Mouse (Mus musculus) granulocyte monocyte progenitor cell, adult 5-6 weeks (primary cell): ENCODE data around the gene Cacna1s. TPM values are rescaled to one million over a fixed set of nuclear protein-coding genes. Genes with fewer than 3 reads are reported as not detected.
A peak's percentile ranks its signal among the peaks of the same experiment; 100 is the strongest.

Experiments
- ATAC-seq: replicated peaks from 2 replicates; pipeline ENCODE4 v1.8.0; 2016; ENCODE audit warnings: mild to moderate bottlenecking, moderate TSS enrichment, inconsistent platforms; ENCODE audit not compliant: poor library complexity, severe bottlenecking
- total RNA-seq, 2 experiments: library from RNA; stranded (forward) in 1 of 2; stranded (reverse) in 1 of 2; fragments of 200-712, 200-1000 nt in 1 of 2; fragments of >200 nt in 1 of 2; fragmentation: Nextera tagmentation in 1 of 2; gene quantifications; 2 replicates each; pipeline ENCODE4 v1.2.3; 2014 to 2017

The Cacna1s gene
- total RNA-seq, 2 experiments from 2014 or later: not detected

- ATAC-seq: peak; percentile 33; the same call in 1 of the 2 replicates
These were observed 2.1 kb upstream of the Cacna1s start, which contains the start of gene Ascl5 for GRCm38 (mm10) chr1:136050312-136051012. TSS of gene Ascl5 (plus strand) at chr1:136050804.

GRCm38 (mm10) chr1:136051013-136051315 is 1.6 kb upstream of the Cacna1s start:
- ATAC-seq: peak; percentile 10; the same call in 1 of the 2 replicates

GRCm38 (mm10) chr1:136051465-136051864 is 1.1 kb upstream of the Cacna1s start:
- peak; percentile 67 for ATAC-seq

GRCm38 (mm10) chr1:136055771-136056170 is 3.2 kb downstream of the Cacna1s start:
- ATAC-seq: no peak

- no peak for ATAC-seq
These were observed 6.0 kb downstream of the Cacna1s start for GRCm38 (mm10) chr1:136058594-136058993.

- ATAC-seq: no peak
These were observed 8.7 kb downstream of the Cacna1s start for GRCm38 (mm10) chr1:136061041-136061789.

GRCm38 (mm10) chr1:136061790-136062141 is 9.2 kb downstream of the Cacna1s start:
- no peak for ATAC-seq

GRCm38 (mm10) chr1:136063991-136064390 is 11.4 kb downstream of the Cacna1s start:
- ATAC-seq: no peak

- no peak for ATAC-seq
These were observed 14.1 kb downstream of the Cacna1s start for GRCm38 (mm10) chr1:136066621-136067020.

- ATAC-seq: no peak
These were observed 15.0 kb downstream of the Cacna1s start for GRCm38 (mm10) chr1:136067579-136067978.

GRCm38 (mm10) chr1:136076086-136076485 is 23.5 kb downstream of the Cacna1s start:
- peak; percentile 66 for ATAC-seq

GRCm38 (mm10) chr1:136077656-136078055 is 25.1 kb downstream of the Cacna1s start:
- no peak for ATAC-seq

GRCm38 (mm10) chr1:136081161-136081560 is 28.6 kb downstream of the Cacna1s start:
- no peak for ATAC-seq

GRCm38 (mm10) chr1:136085988-136086685 is 33.6 kb downstream of the Cacna1s start:
- no peak for ATAC-seq

- ATAC-seq: no peak
These were observed 37.0 kb downstream of the Cacna1s start for GRCm38 (mm10) chr1:136089368-136090165.

- no peak for ATAC-seq
These were observed 41.2 kb downstream of the Cacna1s start for GRCm38 (mm10) chr1:136093726-136094125.

- ATAC-seq: no peak
These were observed 42.3 kb downstream of the Cacna1s start for GRCm38 (mm10) chr1:136094807-136095206.

- no peak for ATAC-seq
These were observed 49.5 kb downstream of the Cacna1s start for GRCm38 (mm10) chr1:136102094-136102493.

- no peak for ATAC-seq
These were observed 50.0 kb downstream of the Cacna1s start for GRCm38 (mm10) chr1:136102551-136102950.

- ATAC-seq: no peak
These were observed 50.4 kb downstream of the Cacna1s start for GRCm38 (mm10) chr1:136102981-136103380.
